Mouse (Mus musculus) ZHBTc4 (cell line): ENCODE measurements around the gene Chp1.
"Not testable (repeated sequence)": the region's sequence is repeated elsewhere in the genome, so short reads cannot be mapped to it uniquely, and the experiment has no call there.

Source experiments
- DNase-seq: peaks from one replicate; pipeline ENCODE4 v3.0.0-alpha.2; 2011; ENCODE audit warnings: low read depth, low spot score

Gene Chp1

DNA sequence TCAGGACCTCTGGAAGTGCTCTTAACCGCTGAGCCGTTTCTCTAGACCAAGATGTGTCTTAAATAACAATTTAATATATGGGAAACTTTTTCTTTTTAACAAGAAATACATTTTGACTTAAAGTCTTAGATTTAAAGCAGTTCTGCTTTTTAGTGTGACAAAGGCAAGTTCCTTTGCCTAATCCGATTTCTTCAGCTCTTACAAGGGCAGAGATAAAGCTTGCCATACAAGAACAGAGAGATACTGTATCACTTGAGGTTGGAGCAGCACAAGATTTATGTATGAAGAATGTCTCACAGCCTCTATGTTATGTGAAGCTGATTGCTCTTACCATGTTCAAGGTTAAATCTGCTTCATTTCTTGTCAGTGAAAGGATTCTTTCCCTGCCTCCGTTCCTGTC is 17.8 kb downstream of the Chp1 start:
- no peak for DNase-seq

DNA sequence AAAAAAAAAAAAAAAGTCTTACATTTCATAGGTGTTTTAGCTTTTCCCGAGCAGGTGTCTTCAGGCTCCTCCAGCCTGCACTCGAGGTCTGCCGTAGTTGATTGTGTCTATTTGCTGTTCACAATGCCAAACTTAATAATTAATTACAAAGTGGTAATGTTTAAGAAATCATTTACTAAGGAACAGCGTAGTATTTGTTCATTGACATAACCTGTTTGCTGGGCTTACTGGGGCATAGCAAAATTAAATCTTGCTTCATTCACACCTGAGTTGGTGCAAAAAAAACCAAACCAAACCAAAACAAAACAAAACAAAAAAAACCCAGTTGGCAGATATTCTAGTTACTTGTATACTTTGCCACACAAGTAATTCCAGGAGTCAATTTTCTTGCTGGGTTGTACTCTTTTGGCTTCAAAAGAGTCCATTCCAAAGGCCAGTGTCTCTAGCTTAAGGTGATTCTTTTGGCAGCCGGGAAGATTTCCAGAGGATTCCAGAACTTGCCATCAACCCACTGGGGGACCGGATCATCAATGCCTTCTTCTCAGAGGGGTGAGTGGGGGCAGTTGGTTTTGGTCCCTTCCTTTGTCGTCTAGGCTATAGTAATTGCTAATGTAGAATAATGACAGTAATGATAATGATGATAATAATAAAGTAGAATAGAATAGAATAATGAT is 18.8 kb downstream of the Chp1 start:
- DNase-seq = no peak

DNA sequence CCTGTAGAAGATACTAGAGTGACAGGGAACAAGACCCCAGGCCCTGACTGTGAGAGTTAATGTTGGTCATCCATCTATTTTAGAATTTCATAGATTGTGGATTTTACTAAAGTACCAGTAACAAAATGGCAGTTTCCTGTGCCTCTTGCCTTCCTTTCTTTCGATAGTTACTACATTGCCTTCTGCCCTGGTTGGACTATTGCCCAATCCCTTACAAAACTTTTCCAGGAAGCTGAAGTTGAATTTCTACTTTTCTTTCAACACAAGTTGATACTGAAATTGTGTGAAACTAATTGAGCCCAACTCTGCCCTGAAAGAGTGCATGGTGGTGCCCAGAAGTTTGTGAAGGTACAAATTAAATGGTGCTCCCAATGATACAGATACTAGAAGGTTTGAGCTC is 25.0 kb downstream of the Chp1 start:
- DNase-seq = no peak

DNA sequence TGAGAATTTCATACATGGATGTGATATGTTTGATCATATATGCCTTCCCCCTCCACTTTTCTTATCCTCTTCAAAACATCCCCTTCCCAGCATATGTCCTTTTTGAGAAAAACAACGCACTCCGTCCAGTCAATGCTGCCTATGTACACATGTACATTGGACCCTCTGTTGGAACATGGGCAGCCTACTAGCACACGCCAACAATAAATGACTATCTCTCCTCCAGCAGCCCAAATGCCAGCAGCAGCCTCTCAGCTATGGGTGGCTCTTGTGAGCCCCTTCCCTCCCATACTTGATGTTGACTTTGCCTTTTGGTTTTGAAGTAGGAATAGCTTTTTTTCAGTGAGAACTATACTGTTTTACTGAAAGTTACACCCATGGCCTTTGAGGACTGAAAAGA is 34.1 kb downstream of the Chp1 start:
- no peak for DNase-seq

DNA sequence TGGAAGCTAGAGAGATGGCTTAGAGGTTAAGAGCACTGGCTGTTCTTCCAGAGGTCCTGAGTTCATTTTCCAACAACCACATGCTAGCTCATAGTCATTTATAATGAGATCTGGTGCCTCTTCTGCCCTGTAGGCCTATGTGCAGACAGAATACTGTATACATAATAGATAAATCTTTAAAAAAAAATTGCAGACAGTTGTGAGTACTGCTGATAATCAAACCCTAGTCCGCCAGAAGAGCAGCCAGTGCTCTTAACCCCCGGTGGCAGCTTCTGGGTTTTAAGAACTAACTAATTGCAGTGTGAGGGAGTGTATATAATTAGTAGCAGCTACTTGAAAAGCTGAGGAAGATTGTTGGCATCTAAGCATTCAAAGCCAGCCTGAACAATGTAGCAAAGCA is 35.9 kb downstream of the Chp1 start:
- DNase-seq = no peak

DNA sequence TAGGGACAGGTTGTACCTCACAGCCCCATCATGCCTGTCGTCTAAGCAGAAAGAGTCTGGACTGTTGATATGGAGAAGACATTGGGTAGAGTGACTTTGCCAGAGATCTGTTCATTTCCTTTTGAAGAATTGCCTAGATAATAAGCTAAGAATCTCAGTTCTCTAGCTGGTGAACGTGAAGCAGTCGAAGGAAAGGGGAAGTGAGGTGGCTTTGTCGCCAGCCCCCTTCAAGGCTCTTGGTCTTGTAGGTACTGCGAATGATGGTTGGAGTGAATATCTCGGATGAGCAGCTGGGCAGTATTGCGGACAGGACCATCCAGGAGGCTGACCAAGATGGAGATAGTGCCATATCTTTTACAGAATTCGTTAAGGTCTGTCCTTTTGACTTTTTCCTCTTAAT is 36.8 kb downstream of the Chp1 start:
- DNase-seq = no peak

DNA sequence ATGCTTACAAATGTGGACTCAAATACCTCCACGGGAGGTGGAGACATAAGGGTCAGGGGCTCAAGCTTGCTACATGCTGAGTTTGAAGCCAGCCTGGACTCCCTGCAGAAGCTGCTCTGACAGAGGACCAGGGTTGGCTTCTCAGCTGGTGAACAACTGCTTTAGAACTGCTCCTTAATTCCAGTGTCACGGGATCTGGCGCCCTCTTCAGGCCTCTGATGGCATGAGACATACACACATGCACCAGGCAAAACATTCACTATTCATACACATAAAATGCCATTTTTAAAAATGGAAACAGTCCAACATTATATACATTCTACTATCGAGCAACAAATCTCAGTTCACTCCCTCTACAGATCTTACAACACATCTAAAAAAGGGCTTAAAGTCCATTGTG is 39.9 kb downstream of the Chp1 start:
- peak; percentile 17 for DNase-seq

DNA sequence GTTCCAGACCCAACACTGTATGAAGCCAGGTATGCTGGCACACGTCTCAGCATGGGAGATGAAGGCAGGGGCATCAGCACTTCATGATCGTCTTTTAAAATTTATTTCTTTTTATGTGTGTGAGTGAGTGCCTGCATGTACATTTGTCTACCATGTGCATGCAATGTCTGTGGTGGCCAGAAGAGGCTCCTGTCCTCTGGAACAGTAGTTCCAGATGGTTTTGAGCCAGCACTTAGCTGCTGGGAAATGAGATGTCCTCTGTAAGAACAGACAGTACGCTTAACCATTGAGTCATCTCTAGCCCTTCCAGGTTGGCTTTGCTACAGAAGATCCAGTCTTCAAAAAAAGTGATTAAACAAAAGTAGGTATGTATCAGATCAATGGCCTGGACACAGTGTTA is 43.8 kb downstream of the Chp1 start:
- peak; percentile 21 for DNase-seq

DNA sequence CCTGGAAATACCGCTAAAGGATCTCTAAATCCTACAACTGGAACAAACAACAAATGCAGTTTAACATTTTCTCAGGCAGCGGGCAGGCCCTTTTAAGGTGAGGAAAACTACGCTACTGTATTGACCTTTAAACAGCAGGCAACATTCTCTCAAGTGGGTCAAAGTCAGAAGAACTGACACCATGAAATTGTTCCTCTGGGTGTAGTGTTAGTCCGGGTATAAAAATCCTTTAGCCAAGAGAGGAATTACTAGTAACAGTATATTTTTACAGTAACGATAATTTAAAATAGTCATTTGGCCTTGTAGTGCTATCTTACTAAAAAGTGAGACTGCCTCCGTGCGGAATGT is 46.2 kb downstream of the Chp1 start:
- no peak for DNase-seq

DNA sequence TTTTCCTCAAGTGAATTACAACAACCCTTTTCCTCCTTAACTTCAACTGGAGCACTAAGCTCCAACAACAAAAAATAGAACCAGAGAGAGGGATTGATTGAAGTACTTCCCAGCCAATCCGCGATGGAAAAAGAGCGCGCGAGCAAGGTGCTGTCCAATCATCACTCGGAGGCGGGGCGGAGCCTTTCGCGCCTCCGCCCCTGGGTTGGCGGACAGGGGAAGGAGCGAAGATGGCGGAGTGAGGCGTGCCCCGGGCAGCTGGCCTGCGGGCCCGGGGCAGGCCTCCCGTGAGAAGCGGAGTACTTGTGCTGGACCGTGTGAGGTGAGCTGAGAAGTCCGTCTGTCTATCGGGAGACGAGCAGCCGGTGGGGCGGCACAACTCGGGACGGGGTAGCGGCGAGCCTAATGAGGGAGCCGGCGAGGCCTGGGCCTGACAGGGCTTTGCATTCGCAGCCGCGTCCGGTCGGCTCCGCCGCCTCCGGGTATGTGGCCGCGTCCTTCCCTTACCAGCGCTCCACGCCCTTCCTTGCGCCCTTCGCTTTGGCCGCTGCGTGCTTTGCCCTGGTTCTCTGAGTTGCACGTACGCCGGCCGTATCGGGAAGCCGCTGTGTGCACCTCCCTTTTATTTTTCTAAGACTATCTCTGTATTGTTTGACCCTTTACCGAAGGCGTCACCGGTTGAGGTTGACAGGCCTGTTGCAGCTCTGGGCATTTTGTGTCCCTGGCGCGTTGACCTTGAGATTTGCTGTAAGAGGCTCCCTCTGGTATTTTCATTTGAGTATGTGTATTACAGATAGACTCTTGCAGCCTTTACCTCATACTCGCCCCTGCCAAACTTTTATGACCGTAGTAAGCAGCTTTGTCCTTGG is 46.9 kb downstream of the Chp1 start:
- peak; percentile 98 for DNase-seq

DNA sequence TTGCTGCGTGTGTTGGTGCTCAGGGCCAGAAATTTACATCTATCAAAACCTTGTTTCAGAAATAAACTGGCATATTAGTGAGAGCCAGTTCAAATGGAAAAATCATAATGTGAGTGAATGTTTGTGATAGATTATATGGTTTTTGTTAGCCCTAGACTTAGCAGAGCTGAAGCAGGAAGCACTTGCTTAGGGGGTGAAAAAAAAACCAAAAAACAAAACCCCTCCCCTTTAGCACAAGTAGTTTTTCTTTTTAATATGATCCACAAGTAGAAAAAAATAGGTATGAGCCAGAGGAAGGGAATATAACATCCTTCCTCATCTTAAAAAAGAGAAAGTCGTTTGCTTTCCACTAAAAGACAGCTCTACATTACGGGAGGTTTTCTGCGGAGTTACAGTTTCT is 47.8 kb downstream of the Chp1 start:
- no peak for DNase-seq

DNA sequence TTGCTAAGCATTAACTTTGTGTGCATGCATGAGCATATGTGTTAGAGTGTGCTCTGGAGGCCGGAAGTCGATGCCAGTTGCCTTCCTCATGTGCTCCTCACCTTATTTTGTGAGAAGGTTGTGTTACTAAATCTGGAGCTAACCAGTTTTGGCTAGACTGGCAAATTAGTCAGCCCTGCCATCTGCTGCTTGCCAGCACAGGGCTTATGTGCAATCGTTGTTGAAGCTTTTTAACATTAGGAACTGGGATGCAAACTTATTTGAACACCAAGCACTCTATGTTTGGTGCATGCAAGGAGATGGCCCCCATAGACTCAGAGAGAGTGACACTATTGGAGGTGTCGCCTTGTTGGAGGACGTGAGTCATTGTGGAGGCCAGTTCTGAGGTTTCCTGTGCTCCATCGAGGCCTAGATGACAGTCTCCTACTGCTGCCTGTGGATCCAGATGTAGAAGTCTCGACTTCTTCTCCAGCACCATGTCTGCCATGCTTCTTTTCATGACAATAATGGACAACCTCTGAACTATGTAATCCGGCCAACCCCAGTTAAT is 49.4 kb downstream of the Chp1 start:
- no peak for DNase-seq

DNA sequence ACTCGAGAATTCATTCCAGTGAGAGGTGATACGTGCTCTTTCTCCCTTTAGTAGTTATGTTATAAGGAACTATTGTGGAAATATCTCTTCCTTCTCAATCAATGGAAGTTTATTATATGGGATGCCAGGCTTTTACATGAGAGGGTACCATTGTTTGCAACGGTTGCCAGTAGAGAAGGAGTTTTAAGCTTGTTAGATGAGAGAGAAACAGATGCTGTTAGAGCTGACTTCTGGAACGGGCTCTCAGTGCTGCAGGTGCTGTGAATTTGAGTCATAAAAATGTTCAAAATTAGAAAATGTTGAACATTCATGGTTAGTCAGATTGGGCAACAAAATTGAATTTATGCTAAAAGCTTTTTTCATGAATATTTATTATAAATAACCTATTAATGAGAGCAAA is 53.5 kb downstream of the Chp1 start:
- no peak for DNase-seq

DNA sequence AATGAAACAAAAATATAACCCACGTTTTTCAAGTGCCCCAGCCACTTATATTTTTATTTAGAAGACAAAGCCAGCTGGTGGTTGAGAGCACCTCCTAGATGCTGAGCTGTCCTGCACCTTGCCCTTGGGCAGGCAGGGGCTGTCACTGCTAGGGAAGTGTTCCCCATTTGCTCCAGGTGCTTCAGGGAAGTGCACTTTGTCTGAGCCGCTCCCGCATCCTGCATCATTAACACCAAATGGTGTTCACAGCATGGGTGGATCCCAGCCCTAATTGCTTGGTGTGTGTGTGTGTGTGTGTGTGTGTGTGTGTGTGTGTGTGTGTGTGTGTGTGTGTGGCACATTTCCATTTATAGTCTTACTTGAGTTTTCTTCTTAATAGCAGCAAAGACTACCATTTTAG is 54.1 kb downstream of the Chp1 start:
- peak; percentile 29 for DNase-seq

DNA sequence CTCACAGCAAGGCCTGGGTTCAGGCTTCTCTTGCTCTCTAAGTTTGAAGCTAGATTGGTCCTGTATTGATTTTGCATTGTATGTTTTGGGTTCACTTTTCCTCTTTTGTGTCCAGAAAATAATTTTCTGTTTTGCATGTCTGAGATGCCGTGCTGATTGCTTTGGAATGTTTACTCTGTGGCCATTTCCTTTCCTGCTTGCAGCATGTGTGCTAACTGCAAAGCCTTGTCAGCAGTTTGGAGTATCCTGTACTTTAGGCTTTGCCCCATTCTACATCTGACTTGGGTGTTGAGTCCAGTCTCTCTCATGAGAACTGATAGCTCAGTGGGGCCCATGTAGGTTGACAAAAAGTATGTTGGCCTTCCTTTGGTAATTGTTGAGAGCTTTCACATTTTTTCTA is 55.0 kb downstream of the Chp1 start:
- no peak for DNase-seq

DNA sequence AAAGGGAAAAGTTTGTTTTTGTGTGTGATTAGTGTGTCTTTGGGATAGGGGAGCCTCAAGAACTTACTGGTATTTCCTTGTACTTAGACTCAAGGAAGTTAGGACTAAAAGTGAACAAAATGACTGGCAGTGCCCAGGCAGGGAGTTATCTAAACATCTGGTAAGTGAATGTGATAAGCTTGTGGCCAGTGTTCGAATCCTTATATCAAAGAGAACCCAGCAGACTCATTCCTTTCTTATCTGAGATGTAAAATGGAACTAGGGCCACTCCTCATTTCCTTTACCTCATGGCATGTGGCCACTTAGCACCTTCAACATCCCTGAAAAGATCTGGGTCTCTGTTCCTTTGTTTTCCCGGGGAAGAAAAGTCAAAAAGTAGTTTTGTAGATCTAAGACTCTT is 56.4 kb downstream of the Chp1 start:
- no peak for DNase-seq

DNA sequence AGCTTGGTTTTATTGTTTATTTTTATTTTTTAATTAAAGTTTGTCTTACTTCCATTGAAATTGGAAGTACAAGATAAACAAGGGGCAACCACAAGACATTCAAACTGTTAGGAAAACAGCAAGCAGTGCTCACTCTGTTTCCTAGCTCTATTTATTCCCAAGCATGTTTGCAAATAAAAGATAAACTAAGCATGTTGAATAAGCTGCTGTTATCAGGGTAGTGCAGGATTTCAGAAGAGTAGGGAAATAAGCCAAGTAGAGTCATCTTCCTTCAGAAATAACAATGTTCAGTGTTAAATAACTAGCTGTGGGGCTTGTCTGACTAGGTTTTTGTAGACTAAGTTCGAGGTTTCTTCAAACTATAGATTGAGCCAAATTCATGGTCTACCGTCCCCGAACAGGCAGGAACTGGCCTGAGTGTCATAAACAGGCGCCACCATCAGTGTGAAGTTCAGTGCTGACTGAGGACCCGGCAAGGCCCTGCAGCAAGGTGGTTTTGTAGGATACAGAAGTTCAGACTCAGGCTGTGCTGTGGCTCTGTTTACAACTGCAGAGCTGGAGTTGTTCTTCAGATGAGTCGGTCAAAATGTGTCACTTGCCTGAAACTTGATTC is 58.0 kb downstream of the Chp1 start:
- no peak for DNase-seq

DNA sequence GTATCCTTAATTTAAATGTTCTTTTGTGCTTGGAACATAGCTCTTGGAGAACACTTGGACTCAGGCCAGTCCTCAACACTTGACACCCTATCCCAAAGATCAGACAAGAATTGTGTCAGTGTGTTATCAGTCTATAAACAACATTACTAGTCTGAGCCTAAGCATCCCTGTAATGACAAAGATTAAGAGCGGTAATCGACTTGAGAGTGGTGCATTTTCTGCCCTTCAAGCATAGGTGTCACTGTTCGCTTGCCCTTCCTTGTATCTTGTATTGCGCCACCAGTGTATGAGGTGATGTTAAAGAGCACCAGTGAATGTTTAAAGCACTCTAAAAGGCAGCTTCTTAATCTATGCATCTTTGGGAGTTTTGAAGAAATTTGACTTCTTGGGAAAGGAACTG is 59.5 kb downstream of the Chp1 start:
- DNase-seq = no peak

DNA sequence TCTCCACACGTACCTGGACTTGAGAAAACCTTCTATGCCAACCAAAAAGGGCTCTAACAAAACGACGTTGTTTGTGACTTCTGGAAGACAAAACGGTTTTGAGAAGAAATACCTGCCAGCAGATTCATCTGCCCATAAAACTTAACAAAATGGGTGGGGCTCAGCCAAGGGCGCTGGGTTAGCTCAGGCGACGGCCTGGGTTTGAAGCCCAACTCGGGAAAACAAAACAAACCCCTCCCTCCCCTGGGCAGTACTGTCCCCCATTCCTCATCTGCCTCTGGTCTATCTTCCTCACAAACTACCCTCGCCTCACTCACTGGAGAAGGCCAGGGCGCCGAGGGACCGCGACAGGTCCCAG is 70.3 kb downstream of the Chp1 start:
- no peak for DNase-seq

DNA sequence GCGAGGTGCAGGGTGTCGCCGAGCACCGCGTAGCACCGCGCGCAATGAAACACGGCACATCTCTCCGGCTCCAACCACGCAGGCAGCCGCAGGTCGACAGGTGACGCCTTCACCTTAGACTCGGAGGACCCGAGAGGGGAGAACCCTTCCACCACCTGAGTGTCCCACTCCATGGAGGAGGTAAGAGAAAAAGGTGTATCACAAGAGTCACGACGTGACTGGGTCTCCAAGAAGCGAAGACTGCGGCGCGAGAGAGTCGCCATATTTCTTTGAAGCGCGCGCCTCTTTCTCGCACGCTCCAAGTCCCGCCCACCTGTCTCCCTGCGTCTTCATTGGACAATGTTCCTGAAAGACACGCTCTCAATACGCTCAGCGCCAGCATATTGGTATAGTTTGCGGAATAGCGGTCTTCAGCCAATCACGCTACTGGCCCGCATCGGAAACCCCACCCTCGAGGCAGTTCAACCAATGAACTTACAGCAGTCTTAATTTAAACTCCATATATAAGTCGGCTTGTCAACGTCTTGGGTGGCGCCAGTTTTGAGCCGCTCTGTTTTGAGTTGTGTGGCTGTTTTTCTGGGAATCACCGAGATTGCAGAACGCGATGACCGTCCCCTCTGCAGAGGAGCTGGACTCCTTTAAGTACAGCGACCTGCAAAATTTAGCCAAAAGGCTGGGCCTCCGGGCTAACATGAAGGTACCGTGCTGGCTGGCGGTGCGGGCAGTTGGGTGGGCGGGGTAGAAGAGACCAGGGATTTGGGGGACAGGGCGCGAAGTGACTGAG is 70.9 kb downstream of the Chp1 start, which contains the start of the genes Nusap1 and Oip5:
Nusap1 (plus strand) TSS at position 100 of the 784 bp plus-strand sequence.
Oip5 (minus strand) TSS at position 271 of the 784 bp plus-strand sequence.
- DNase-seq = peak; percentile 99

DNA sequence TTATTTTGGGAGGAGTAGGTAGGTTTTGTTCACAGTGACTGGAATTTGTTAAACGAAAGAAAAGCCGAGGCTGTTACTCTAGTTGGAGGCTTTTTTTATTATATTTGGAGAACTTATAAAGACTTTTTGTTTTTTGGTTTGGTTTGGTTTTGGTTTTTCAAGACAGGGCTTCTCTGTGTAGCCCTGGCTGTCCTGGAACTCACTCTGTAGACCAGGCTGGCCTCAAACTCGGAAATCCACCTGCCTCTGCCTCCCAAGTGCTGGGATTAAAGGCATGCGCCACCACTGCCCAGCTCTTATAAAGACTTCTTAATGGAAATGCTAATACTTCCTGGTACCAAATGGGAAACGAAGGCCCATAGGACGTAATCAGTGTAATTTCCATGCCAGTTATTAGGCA is 71.5 kb downstream of the Chp1 start:
- DNase-seq = not testable (repeated sequence)

DNA sequence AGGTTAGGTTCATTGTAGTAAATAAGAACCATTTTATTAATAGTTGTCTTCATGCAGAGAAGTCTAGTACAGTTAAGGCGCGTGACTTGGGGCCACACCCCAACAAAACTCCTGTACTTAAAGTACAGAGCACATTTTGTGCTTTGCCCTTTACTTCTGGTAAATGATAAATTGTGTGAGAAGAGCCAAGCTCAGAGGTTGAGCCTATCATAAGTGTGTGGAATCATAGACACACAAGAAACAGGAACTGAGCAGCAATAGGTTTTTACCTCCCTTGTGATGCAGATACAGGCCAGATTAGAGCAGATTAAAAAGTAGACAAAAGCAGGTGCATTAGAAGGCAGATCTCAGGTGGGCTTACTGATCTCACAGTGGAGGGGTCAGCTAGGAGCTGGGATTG is 73.8 kb downstream of the Chp1 start:
- DNase-seq = no peak
